Mouse (Mus musculus): Measurements from ENCODE around the gene Cdc42ep2. TPM values are rescaled to one million over a fixed set of nuclear protein-coding genes. Genes with fewer than 3 reads are reported as not detected.
"Not testable (repeated sequence)": the region's sequence is repeated elsewhere in the genome, so short reads cannot be mapped to it uniquely, and the experiment has no call there.

Gene Cdc42ep2
- polyA plus RNA-seq, 1 experiment = 17.6 TPM

DNA sequence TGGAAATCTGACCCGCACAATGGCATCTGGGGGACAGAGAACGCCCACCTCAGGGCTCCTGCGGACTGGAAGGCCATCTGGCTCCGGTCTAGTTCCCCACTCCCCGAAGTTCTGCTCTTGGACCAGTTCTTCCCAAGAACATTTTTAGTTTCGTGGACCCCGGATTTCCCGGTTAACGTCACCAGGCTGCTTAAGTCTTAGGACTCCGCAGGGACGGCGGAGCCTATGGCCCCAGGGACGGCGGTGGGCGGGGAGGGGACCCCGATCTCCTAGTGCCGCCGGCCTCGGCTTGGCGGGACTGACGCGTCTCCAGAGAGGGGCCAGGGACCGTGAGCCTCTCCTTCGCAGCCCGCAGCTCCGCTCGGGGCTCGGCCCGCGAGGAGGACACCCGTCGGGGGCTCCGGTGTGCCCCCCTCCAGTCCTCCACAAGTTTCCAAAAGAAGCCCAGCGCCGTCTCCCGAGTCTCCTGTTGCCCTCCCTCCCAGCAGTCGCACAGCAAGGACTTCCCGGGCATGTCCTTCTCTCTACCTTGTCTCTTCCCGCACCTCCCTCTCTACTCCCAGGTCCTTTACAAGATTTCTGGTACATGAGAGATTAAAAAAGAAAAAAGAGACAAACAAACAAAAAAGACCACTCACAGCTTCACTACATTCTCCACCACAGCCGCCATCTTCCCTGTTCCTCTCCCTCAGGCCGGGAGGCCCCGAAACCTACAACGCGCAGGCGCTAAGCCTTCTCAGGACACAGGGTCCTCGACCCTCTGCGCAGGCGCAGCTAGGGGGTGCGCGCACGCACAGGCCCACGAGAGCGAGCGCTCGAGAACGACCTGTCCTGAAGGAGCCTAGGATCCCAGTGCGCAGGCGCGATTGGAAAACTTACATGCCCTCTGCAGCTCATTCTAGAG is 12.3 kb downstream of the Cdc42ep2 start:
- DNase-seq (ENCODE audit: low read depth) = peak; percentile 89

DNA sequence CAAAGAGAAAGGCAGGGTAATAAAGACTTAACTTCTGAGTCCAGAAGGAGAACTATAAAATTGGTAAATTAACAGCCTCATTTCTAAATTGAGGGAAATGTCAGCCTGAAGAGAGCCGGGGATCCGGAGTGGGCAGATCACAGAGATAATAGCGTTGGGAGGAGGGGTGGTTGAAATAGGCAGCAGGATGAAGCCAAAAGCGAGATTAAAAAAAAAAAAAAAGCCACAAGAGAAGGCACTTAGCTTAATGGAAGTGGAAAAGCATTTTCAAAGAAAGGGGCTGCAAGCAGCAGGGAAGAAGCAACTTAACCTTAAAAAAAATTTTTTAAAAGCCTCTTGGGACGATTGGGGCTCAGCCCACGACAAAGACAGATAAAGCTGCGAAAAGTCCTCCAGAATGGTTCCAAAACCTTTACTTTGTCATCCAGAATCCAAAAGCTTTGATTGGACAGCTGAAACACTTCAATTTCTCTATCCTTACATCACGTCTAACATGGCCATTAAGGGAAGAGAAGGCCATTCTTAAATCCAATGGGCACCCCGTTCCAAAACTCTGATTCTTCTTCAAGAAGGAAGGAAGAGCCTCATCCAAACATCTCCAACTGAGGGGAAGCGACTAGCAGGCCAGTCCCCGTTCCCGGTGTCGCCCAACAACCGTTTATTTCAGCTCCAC is 13.1 kb downstream of the Cdc42ep2 start:
- no peak for DNase-seq (ENCODE audit: low read depth)

DNA sequence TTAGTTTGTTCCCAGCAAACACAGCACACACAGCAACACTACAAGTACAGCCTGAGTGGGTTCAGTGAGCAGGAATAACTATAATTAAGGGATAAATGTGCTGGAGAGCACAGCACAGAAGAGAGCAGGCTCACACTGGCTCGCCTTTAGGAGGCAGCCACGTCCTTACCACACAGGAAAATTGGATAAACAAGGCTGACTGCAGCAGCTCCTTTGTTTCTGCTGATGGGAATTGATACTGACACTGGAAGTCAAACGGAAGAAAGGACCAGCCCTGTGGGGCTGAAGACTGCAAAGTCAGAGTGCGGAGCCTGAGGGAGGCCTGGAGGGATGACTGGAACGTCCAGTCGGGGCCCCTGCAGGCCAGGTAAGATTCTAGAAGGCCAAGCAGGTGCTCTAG is 14.4 kb downstream of the Cdc42ep2 start:
- no peak for DNase-seq (ENCODE audit: low read depth)

DNA sequence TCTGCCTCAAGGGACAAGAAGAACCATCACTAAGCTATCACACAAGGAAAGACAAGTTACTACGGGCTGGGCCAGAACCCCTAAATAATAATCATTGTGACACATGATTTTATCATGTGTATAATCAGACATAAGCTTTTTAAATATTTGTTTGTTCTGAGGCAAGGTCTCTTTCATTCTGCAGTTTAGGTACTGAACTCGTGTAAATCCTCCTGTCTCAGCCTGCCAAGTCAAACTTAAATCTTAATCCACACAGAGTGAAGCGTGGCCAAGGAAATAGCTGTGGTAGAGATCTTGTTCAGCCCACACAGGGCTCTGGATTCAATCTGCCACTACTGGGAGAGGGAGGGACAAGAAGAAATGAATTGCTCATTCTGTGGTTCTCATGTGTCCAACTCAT is 17.3 kb downstream of the Cdc42ep2 start:
- peak; percentile 65 for DNase-seq (ENCODE audit: low read depth)

DNA sequence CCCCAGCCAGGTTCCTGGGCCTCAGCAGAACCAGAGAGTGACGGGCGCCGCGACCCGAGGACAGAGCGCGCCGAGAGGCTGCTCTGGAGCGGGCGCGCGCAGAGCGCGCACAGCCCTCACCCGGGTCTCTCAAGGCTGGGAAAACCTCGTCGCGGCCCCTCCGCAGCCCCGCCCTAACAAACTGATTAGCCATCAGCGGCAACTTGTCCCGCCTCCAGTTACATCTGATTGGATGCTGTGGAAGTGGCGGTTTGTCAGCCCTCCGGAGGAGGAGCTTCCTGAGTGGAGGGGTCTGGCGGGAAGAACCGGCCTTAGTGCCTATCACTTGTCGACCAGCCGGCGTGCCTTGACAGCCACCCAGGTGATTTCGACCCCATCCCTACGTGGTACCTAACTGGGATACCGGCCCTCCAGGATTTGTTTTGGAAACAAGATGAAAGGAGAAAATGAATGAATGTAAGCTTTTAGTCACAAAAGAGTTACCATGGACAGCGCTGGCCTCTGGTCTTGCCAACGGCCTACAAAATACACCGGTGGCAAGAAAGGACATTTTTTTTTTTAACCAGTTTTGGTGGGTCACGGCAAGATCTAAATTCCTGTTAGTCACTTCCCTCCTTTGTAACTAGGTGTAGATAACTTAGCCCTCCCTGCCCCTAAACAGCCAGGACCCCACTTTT is 30.5 kb downstream of the Cdc42ep2 start, which contains the start of gene Tigd3:
Gene Tigd3 (minus strand): TSS at position 148 of the 677 bp plus-strand sequence.
- no peak for DNase-seq (ENCODE audit: low read depth)

DNA sequence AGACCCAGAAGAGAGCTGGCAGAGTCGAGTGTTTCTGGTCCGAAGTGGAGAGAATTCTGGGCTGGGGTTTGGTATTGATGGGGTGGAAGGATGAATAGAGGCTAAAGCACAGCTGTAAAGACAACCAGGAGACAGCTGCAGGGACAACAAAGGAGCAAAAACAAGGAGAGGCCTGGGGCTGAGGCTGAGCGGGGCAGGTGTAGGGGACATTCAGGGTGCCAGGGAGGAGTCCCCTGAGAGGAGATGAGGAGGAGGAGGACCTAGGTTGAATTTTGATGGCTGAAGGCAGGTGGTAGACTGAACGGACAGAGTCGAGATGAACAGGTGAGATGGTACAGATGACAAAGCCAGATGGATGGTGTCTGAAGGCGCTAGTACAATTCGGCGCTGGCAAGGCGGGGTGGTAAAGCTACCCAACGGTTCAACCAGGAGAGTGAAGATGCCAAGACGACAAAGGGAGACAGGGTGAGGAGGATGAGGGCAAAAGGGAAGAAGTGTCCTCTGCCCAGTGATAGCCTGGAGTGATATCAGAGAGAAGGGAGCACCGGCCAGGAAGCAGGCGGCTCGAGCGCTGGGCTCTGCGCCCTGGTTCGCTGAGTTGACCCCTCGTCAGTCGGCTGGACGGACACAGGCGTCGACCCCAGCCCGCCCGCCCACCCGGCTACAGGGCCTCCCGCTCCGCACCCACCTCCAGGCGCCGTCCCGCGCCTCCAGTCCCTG is 31.2 kb downstream of the Cdc42ep2 start:
- DNase-seq (ENCODE audit: low read depth) = no peak

DNA sequence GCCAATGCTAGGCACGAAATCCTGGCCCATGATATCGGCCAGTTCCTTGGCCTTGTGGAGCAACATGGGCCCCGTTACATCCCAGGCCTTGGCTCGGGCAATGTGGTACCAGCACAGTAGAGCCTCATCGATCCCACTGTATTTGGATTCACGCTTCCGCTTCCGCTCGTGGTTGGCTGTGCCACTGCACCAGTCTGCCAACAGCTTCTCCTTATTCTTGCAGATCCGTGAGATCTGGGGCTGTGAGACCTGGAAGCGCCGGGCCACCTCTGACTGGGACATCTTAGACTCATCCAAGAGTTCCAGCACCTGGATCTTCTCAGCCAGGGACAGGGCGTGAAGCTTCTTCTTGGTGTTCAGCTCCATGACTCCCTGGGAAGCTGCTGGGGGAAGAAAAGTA is 31.9 kb downstream of the Cdc42ep2 start:
- no peak for DNase-seq (ENCODE audit: low read depth)

DNA sequence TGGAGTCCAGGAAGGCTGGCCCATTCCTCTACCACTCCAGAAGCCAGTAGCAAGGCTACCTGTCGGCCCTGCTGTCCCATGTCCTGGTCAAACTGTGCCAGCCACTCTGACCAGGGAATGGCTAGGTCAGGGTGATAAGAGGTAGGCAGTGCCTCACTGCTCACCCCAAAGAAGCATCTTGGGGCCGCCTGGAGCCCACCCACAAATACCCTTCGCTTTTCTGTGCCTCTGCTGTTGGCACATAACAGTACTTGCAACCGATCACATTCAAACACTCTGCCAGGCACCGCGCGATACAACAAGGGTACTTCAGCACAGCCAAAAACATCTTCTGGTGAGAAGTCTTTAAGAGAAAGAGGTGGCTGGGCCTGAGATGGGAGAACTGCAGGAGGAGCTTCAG is 32.4 kb downstream of the Cdc42ep2 start:
- DNase-seq (ENCODE audit: low read depth) = no peak

DNA sequence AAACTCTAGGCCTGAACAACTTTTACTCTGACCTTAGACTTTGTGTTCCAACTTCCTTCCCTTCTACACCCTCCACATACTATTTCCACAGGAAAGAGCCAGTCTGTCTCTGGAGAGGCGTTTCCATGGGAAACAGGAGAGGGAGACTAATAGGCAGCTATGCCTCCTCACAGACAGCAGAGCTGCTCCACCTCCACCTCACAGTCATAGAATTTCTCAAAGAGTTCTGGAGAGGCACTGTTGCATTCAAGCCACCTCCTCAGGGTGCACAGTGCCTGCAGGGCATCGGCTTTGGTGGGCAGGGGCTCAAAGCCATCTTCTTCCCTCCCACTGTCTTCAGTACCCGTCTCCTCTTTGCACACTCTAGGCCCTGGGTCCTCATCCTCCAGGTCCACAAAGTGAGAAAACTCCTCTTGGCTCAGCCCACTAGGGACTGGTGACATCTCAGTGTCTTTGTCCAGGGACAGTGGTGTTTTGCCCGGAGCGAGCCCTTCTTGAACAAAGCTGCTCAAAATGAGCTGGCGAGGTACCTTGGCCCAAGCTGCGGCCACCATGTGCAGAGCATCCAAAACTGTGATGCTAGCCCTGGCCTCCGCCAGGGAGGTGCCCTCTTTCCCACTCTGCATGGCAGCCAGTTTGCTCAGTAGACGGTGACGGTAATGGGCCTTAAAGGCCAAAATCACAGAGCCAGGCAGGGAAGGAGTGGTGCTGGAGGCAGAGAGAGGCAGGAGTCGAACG is 32.9 kb downstream of the Cdc42ep2 start:
- no peak for DNase-seq (ENCODE audit: low read depth)

DNA sequence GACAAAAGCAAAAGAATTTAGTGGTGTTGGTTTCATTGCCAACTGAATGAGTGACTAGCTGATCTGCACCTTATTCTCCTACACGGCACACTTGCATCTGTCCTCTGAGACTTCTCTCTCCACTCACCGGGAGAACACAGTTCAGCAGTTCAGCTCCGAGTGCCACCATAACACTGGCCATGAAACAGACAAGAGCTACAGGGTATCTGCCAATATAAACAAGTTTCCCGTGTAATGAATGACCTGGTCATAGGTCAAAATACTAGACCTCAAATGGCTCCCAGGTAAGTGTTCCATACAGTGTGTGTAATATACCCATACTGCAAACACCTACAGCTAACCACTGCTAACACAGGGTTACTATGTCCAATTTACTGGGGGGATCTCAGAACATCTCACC is 35.4 kb downstream of the Cdc42ep2 start:
- DNase-seq (ENCODE audit: low read depth) = no peak

DNA sequence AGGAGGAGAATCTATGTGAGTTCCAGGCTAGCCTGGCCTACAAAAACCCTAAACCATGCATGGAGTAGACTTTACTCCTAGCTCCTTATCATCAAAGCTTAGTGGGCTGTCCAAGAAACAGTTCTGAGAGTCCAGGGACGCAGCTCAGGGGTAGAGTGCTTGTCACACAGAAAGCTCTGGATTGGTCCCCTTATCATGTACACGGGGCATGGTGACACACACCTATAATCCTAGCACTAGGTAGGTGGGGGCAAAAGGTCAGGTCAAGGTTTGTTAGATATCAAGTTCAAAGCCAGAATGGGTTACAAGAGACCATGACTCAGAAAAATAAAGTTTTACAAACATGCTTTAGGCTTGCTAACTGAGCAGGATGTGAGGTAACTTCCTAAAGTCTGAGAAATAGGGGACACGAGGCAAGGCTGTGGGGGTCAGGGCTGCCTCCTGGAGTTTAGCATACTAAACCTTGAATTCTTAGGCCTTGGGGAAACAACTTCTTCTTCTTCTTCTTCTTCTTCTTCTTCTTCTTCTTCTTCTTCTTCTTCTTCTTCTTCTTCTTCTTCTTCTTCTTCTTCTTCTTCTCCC is 37.3 kb downstream of the Cdc42ep2 start:
- DNase-seq (ENCODE audit: low read depth) = no peak

DNA sequence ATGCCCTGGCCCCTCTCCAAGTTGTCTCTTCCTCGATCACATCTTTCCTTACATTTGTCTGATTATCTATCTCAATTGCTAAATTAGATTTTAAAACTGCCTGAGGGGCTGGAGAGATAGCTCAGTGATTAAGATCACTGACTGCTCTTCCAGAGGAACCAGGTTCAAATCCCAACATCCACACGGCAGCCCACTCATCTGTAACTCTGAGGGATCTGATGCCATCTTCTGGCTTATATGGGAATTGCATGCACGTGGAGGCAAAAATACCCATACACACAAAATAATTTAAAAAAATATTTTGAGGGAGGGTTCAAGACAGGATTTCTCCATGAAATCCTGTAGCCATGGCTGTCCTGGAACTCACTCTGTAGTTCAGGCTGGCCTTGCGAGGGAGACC is 38.8 kb downstream of the Cdc42ep2 start:
- DNase-seq (ENCODE audit: low read depth) = no peak

DNA sequence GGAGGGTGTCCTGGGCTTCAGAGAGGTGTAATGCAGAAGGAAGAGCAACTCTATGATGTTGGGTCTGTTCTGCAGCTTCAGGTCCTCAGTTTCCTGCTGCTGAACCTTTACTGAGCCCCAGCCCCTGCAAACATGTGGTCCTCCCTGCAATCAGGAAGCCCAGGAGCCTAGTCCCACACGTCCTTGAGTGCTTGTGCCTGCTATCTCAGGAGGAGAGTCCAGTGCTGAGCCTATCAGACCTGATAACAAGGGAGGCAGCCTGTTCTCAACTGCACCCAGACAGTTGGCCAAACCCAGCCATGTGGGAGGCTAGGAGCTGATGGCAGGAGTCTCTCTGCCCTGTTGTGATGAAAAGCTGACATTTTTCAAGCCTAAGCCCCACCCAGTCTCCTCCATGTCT is 40.7 kb downstream of the Cdc42ep2 start:
- no peak for DNase-seq (ENCODE audit: low read depth)

DNA sequence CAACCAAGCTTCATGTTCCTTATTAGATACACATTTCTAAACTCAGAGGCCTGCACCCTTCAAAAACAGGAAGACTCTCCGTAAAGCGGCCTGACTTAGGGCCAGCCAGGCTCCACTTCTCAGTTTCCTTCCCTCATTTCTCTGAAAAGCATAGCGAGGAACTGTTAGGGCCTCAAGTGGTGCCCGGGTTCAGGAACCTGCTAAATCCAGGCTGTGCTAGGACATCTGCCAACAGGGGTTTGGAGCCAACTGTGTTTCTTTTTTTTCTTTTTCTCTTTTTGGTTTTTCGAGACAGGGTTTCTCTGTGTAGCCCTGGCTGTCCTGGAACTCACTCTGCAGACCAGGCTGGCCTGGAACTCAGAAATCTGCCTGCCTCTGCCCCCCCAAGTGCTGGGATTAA is 42.5 kb downstream of the Cdc42ep2 start:
- not testable (repeated sequence) for DNase-seq (ENCODE audit: low read depth)

DNA sequence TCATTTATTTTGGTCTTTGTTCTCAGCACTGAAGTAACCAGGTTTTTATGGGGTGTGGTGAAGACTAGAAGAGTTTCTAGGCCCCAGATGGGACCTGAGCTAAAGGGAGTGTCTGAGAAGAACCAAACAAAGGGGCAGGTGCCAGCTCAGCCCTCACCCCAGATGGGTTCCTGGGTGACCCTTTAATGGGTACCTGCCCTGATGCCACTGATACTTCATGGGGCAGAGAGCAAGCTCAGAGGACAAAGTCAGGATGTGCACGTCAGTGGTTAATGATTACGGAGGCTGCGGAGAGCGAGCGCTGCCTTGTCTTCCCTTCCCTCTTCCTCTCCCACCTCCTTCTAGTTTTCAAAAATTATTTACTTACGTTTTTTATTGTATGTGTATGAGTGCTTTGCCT is 43.5 kb downstream of the Cdc42ep2 start:
- no peak for DNase-seq (ENCODE audit: low read depth)

DNA sequence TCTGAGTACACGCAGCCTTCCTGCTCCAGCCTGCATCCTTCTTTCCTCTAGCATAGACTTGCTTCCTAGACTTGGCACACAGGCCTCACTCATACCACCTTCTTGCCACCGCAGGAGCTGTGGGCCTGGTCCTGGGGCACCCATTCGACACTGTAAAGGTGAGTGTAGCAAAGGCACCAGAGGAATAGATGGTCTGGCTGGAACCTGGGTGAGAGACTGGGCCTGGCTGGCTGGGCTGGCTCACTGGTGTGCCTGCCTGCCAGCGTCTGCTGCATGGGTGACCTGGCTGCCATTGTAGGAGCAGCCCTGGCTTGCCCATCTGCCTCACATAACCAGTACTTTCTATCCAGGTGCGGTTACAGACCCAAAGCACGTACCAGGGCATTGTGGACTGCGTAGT is 44.9 kb downstream of the Cdc42ep2 start:
- DNase-seq (ENCODE audit: low read depth) = no peak

DNA sequence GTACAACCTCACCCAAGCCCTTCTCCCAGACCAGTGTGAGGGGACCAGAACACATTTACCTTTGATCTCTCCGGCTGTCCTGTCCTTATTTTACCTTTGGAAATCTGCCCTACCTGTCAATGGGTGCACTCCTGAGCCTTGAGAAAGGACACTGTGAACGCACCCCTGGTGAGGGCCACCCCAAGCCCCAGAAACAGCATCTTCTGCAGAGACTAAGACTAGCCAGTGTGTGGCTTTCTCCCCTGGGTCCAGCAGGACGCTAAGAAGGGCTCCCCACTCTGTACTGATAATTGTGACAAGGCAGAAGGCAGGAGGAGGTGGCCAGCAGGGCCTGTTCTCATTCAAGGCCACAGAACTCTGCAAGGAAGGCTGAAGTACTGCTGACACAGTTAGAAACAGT is 45.7 kb downstream of the Cdc42ep2 start:
- no peak for DNase-seq (ENCODE audit: low read depth)

DNA sequence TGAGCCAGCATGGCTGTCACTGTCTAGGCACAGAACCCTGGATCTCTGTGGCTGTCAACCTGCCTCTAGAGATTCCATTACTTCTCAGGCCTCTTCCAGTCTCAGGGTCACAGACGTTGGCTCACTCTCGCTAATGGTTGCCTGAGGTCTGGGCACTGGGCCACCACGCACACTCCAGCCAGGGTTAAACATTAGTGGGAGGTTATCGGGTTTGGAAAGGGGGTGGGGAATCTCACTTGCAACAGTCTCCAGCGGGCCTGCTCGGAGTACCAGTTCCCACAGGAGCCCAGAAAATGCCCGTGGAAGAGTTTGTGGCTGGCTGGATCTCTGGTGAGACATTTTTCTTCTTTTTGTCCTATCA is 46.3 kb downstream of the Cdc42ep2 start:
- DNase-seq (ENCODE audit: low read depth) = no peak

DNA sequence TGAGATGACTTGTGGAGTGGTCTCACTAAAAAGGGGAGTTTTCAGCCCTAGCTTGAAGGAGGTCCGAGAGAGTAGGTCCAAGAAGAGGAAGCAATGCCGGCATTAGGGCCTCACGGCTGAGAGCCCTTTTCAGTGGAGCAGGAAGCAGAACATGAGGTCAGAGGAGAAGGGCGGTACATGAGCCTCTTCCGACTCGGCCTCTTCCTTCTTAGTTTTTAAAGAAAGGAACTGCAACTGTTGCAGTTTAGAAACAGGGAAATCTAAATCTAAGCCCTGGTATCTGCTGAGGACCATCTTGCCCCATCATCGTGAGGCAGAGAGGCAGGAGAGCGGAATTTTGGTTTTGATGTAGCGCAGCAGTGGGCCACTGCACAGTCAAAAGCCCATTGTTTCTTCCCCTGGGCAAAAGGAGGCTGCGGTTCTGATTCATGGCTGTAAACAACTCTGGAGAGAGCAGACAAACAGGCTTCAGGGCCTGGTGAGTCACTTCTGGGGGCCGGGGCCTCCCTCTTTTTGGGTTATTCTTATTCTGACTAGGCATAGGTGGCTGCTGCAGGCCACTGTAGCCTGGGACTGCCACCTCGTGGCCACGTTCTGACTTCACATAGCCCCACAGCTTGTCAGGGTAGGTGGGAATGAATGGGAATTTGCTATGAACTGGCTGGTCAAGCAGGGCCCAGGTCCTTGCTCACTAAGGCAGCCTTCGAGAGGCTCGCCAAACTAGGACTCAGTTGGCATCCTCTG is 46.8 kb downstream of the Cdc42ep2 start, which contains the start of gene Slc25a45:
Gene Slc25a45 (plus strand): TSS at position 191 of the 744 bp plus-strand sequence.
- DNase-seq (ENCODE audit: low read depth) = no peak

DNA sequence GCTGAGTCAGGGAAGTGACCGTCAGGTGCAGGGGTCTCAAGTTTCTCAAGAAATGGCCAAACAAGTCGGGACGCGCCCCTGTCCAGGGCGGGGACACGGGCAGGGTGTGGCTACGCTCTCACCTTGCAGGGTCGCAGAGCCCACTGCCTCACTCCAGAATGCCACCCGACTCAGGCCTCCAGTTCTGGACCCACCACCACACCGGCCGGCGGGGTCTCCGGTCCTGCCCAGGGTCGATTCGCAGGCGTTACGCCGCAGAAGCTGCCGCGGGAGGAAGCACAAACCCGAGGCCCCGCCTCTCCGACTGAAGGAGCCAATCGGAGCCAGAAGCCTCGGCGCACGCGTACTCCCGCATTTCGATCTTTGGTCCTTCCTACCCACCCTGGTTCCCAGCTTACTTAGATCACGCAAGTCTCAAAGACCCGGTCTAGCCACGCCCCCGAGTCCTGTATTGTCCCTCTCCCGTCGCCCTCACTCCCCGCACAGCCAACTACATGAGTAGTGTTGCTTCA is 49.6 kb downstream of the Cdc42ep2 start, which contains the start of gene Frmd8:
Gene Frmd8 (minus strand): TSS at position 306 of the 512 bp plus-strand sequence.
- no peak for DNase-seq (ENCODE audit: low read depth)

Measured in gonadal fat pad, adult 2 months (tissue).